Mouse (Mus musculus) bone marrow, adult 2 months (tissue): ENCODE results near the gene Pdzrn3. TPM values are rescaled to one million over a fixed set of nuclear protein-coding genes. Genes with fewer than 3 reads are reported as not detected.

Experiments
- H3K27ac ChIP-seq: fragments of 200-500 bp; 2 replicates; pipeline ENCODE4 v1.5.1; 2012; ENCODE audit warnings: low read depth, mild to moderate bottlenecking, control low read depth, inconsistent platforms, low read length; ENCODE audit not compliant: control insufficient read depth, poor library complexity, insufficient read depth
- H3K4me1 ChIP-seq: fragments of 200-500 bp; 2 replicates; pipeline ENCODE4 v1.6.1; 2011; ENCODE audit warnings: low read length; ENCODE audit not compliant: control insufficient read depth, insufficient read depth
- H3K4me3 ChIP-seq: fragments of 200-500 bp; replicated peaks from 2 replicates; pipeline ENCODE3; 2011; ENCODE audit warnings: mild to moderate bottlenecking, low read depth, low read length, control low read depth; ENCODE audit not compliant: control insufficient read depth
- CTCF ChIP-seq: fragments of 200-500 bp; IDR thresholded peaks from 2 replicates; pipeline ENCODE4 v1.5.1; 2011; ENCODE audit warnings: low read length, control low read depth; ENCODE audit not compliant: control insufficient read depth, insufficient read depth
- POLR2A ChIP-seq: fragments of 200-500 bp; IDR thresholded peaks from 2 replicates; pipeline ENCODE4 v1.6.1; 2011; ENCODE audit warnings: low read depth, mild to moderate bottlenecking, control low read depth, low read length, borderline replicate concordance; ENCODE audit not compliant: control insufficient read depth
- WGBS: fragments of 180-500 bp; shearing (Covaris S2); methylation state at CpG from one replicate; pipeline ENCODE4 v1.1.7; 2018; 5-methylcytosine and 5-hydroxymethylcytosine counted together
- polyA plus RNA-seq: library from polyadenylated mRNA; stranded (reverse); fragments of >200 nt; gene quantifications from 2 replicates; pipeline ENCODE4 v1.2.4, GENCODE M21; 2011; ENCODE audit warnings: low replicate concordance; ENCODE audit not compliant: missing spikeins, insufficient read depth, insufficient read length

The Pdzrn3 gene
- polyA plus RNA-seq, 1 experiment, result 1.8 TPM

GRCm38 (mm10) chr6:101328514-101328913, 49.2 kb downstream of the Pdzrn3 start:
- TF ChIP-seq POLR2A (no peak), CTCF (no peak)
- Histone ChIP-seq H3K27ac (no peak overlapping the region), H3K4me3 (no peak overlapping the region), H3K4me1 (no peaks in the 10 kb centered on the region)
- WGBS, result 35% methylated on average over 6 of the region's 6 CpGs

- no peak overlapping the region for H3K27ac ChIP-seq
- WGBS, result 91% methylated on average over 5 of the region's 5 CpGs
- no peak for TF ChIP-seq POLR2A
- TF ChIP-seq CTCF, result no peak
These were observed 50.0 kb downstream of the Pdzrn3 start for GRCm38 (mm10) chr6:101327741-101328140.

GRCm38 (mm10) chr6:101327196-101327595, 50.5 kb downstream of the Pdzrn3 start:
- 79% methylated on average over 3 of the region's 3 CpGs for WGBS
- TF ChIP-seq CTCF, result no peak
- TF ChIP-seq POLR2A, result no peak
- no peak overlapping the region for H3K4me3 ChIP-seq
- H3K4me1 ChIP-seq, result no peaks in the 10 kb centered on the region
- H3K27ac ChIP-seq, result no peak overlapping the region

More at GRCm38 (mm10) chr6:101327741-101328140, 50.0 kb downstream of the Pdzrn3 start:
- Histone ChIP-seq H3K4me3 (no peak overlapping the region), H3K4me1 (no peaks in the 10 kb centered on the region)

GRCm38 (mm10) chr6:101325842-101326639, 51.7 kb downstream of the Pdzrn3 start:
- Histone ChIP-seq H3K27ac (no peak overlapping the region), H3K4me3 (no peak overlapping the region), H3K4me1 (no peaks in the 10 kb centered on the region)
- 85% methylated on average over 3 of the region's 3 CpGs for WGBS
- TF ChIP-seq POLR2A, result no peak
- no peak for TF ChIP-seq CTCF

- H3K4me3 ChIP-seq, result no peak overlapping the region
- H3K27ac ChIP-seq, result no peak overlapping the region
- no peaks in the 10 kb centered on the region for H3K4me1 ChIP-seq
- no peak for TF ChIP-seq CTCF
- TF ChIP-seq POLR2A, result no peak
- WGBS, result 91% methylated on average over 3 of the region's 3 CpGs
These were observed 55.1 kb downstream of the Pdzrn3 start for GRCm38 (mm10) chr6:101322580-101322979.

GRCm38 (mm10) chr6:101320386-101320785, 57.3 kb downstream of the Pdzrn3 start:
- TF ChIP-seq CTCF (no peak), POLR2A (no peak)
- no peak overlapping the region for H3K27ac ChIP-seq
- H3K4me3 ChIP-seq, result no peak overlapping the region
- WGBS, result 83% methylated on average over 3 of the region's 3 CpGs
- H3K4me1 ChIP-seq, result no peaks in the 10 kb centered on the region

GRCm38 (mm10) chr6:101319374-101319967, 58.2 kb downstream of the Pdzrn3 start:
- Histone ChIP-seq H3K4me3 (no peak overlapping the region), H3K4me1 (no peaks in the 10 kb centered on the region), H3K27ac (no peak overlapping the region)
- TF ChIP-seq CTCF, result no peak
- no peak for TF ChIP-seq POLR2A
- 86% methylated on average over 7 of the region's 7 CpGs for WGBS

- Histone ChIP-seq H3K4me3 (no peak overlapping the region), H3K27ac (no peak overlapping the region), H3K4me1 (no peaks in the 10 kb centered on the region)
- no peak for TF ChIP-seq CTCF
- TF ChIP-seq POLR2A, result no peak
- WGBS, result 81% methylated on average over 6 of the region's 6 CpGs
These were observed 59.2 kb downstream of the Pdzrn3 start for GRCm38 (mm10) chr6:101318530-101318929.
